Mouse (Mus musculus) ovary, adult 10 weeks (tissue): ENCODE data around the gene Olfr656. TPM values are rescaled to one million over a fixed set of nuclear protein-coding genes. Genes with fewer than 3 reads are reported as not detected.

Experiments
- polyA plus RNA-seq: library from polyadenylated mRNA; stranded (reverse); fragments of 350-450 nt; fragmentation: Illumina TruSeq; extraction: RNeasy Lipid Tissue Mini Kit (QIAGEN cat#74804); gene quantifications from one replicate; pipeline ENCODE4 v1.2.3, GENCODE M21; 2014

Gene Olfr656
- not detected for polyA plus RNA-seq

DNA sequence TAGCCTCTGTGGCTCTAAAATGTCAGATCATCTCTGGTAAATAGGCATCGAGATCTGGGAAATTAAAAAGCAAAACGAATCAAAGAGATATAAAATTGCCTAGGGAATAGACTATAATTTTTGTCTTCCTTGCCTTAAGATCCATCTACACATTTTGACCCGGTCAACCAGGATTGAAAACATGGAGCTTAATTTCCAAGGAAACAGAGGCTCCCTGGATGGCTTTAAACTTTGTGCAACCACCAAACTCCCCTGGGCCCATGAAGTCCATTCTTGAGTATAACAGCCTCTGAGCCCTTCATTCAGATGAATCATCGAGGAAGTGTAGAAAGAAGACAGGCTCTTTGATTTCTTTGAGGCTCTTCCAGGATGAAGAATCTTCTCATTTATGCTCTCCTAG, at the start of gene Olfr656:
Olfr656 (plus strand) TSS at position 301 of the 400 bp plus-strand sequence.

DNA sequence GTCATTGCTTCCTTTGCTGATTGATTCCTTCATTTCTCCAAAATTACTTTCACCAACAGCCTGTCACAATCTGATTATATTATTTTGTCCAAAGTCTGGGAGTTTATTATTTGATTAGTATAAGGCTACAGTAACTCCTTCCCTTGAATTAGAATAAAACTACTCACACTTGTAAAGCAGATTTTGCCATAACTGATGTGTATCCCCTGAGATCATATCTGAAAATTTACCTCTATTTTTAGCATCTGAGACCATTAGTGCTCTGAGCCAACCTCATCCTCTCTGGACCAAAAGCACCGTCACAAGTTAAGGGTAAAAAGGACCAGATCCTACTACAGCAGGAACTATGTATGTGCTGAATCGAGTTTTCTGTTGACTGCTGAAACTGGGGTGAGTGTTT, 36.7 kb upstream of the Olfr656 start, which contains the start of gene Olfr653:
Olfr653 (plus strand) TSS at position 301 of the 400 bp plus-strand sequence.

DNA sequence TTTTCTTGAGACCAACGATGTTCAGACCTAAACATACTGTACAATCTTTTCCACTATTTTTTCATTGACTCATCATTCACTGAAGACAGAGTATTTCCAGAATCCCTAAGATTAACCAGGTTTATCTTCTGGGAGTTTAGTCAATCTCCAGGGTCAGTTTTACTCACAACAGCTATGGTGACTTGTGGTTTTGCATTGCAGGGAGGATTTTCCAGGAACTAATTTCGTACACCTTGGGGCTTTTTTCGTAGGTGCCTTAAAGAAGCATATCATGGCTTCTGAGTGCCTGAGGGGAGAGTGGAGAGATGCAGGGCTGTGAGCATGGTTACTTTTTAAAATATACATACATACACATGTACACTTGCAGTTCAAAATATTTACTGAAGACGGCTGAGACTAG, 27.0 kb upstream of the Olfr656 start, which contains the start of gene Olfr654:
Olfr654 (plus strand) TSS at position 301 of the 400 bp plus-strand sequence.

DNA sequence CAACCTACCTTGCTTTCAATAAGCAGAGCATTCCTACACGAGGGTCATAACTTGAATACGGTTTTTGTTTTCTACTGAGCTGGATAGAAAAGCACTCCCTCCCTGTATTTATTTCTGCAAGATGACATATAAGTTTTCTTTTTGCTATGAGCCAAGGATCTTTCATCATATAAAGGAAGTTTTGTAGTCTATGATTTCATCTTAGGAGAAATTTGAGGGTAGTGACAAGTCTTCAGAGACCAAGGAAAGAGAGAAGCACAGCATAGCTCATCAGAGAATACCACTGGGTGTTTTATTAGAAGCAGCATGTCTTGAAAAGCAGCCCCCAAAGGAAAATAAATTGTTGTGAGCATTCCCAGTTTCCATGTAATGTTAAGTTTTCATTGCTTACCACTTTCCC, 12.1 kb upstream of the Olfr656 start, which contains the start of gene Olfr655:
Olfr655 (minus strand) TSS at position 101 of the 400 bp plus-strand sequence.

DNA sequence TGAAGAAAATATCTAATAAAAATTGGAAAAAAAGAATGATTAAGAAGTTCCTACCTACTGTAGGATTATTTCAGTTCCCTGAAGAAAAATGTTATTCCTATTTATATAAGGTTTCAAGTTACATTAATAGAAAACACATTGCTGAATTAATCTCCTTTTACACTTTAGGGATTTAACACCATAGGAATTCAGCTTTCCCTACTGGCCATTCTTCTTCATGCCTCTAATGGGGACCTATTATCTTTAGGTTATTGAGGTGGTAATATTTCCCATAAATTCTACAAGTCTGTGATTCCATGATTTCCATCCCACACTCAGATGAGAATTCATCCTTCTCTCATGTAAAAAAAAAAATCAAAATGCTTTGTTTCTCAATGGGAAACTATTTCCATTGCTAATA, 10.7 kb downstream of the Olfr656 start, which contains the start of gene Olfr657:
Olfr657 (plus strand) TSS at position 301 of the 400 bp plus-strand sequence.

DNA sequence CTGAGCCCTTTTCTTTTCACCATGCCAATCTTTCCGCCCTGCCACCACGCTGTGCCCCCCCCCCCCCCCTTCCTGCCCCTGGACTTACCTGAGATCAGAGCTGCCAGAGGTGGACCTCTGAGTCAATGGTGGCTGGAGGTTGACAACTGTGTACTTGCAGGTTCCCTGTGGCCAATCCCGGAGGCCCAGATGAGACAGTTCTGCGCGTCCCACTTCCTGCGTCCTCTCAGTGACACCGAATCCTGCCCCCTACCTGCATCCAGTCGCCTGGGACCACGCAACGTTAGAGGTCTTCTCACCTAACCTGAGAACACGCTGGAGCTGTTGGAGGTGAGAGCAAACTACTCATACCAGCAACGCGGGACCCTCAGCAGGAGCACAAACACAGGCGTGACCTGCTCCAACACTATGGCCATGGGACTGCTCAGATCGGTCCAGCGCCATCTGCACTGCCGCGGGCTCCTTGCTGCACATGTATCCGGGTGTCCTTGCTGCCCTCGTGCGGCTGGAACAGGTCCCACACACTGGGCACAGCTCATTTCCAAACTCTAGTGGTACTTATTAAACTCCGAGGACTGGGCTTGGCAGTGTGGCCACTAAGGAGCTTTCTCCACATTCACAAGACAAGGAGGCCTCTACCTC, 33.2 kb downstream of the Olfr656 start, which contains the start of gene Olfr658:
Olfr658 (minus strand) TSS at position 465 of the 642 bp plus-strand sequence.

DNA sequence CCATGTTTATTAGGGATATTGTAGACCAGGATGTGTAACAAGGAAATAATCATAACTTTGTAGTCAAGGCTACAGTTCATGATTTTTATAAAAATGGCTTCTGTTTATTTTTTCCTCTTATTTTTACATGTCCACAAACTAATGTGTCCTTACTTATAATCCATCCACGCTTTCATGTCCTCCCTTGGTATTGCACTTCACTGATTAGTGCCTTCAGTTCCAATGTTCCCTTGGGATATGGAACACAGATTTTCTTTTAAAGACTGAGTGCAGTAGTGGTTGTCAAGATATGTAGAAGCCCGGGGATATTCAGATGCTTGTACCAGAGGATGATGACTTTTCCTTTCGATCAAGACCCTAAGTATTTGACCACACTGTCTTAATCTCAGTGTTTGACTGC, 52.7 kb downstream of the Olfr656 start, which contains the start of gene Olfr659:
Olfr659 (plus strand) TSS at position 301 of the 400 bp plus-strand sequence.

Other genes starting within 250 kb of the Olfr656 start
- gene Trim30b, start 244.1 kb upstream of the Olfr656 start, polyA plus RNA-seq: 0.23 TPM
- 0.46 TPM for gene Trim30c, start 213.1 kb upstream of the Olfr656 start, polyA plus RNA-seq
- gene Trim30a, start 148.8 kb upstream of the Olfr656 start, polyA plus RNA-seq: 28.2 TPM
- gene Trim30d, start 106.1 kb upstream of the Olfr656 start, polyA plus RNA-seq: 24.0 TPM
- not detected for gene Olfr651, start 63.8 kb upstream of the Olfr656 start, polyA plus RNA-seq
- gene Olfr652, start 53.1 kb upstream of the Olfr656 start, polyA plus RNA-seq: not detected
- not detected for gene Olfr653, start 36.6 kb upstream of the Olfr656 start, polyA plus RNA-seq
- gene Olfr654, start 26.9 kb upstream of the Olfr656 start, polyA plus RNA-seq: not detected
- not detected for gene Olfr655, start 12.2 kb upstream of the Olfr656 start, polyA plus RNA-seq
- gene Olfr657, start 10.8 kb downstream of the Olfr656 start, polyA plus RNA-seq: not detected
- gene Olfr658, start 33.4 kb downstream of the Olfr656 start, polyA plus RNA-seq: not detected
- not detected for gene Olfr659, start 52.8 kb downstream of the Olfr656 start, polyA plus RNA-seq
- not detected for gene Olfr661, start 72.5 kb downstream of the Olfr656 start, polyA plus RNA-seq
- not detected for gene Usp17le, start 163.5 kb downstream of the Olfr656 start, polyA plus RNA-seq
- gene Usp17lb, start 228.6 kb downstream of the Olfr656 start, polyA plus RNA-seq: not detected
- gene Usp17la, start 243.1 kb downstream of the Olfr656 start, polyA plus RNA-seq: not detected